Mouse (Mus musculus) embryonic facial prominence, embryonic 10.5 days (tissue): ENCODE results near the gene Hs1bp3. TPM values are rescaled to one million over a fixed set of nuclear protein-coding genes. Genes with fewer than 3 reads are reported as not detected.

Source experiments
- DNase-seq: peaks from one replicate; pipeline ENCODE4 v3.0.0-alpha.2; 2017; ENCODE audit warnings: low spot score
- H3K27ac ChIP-seq: fragments of 300-500 bp; sonication (generic); replicated peaks from 2 replicates; pipeline ENCODE4 v1.5.1; 2016; ENCODE audit warnings: mild to moderate bottlenecking
- H3K27me3 ChIP-seq: fragments of 300-500 bp; sonication (generic); replicated peaks from 2 replicates; pipeline ENCODE4 v1.6.1; 2016; ENCODE audit warnings: low read depth, mild to moderate bottlenecking; ENCODE audit not compliant: poor library complexity, severe bottlenecking
- H3K36me3 ChIP-seq: fragments of 300-500 bp; sonication (generic); replicated peaks from 2 replicates; pipeline ENCODE4 v1.6.1; 2016; ENCODE audit warnings: mild to moderate bottlenecking, moderate library complexity
- H3K4me1 ChIP-seq: fragments of 300-500 bp; sonication (generic); 2 replicates; pipeline ENCODE4 v1.6.1; 2016
- H3K4me3 ChIP-seq: fragments of 300-500 bp; sonication (generic); 2 replicates; pipeline ENCODE4 v1.5.1; 2016; ENCODE audit warnings: mild to moderate bottlenecking, moderate library complexity
- H3K9me3 ChIP-seq: fragments of 300-500 bp; sonication (generic); 2 replicates; pipeline ENCODE4 v1.6.1; 2016; ENCODE audit warnings: mild to moderate bottlenecking
- WGBS: fragments of 180-500 bp; shearing (Covaris S2); methylation state at CpG from one replicate; pipeline ENCODE4 v1.1.7; 2016; 5-methylcytosine and 5-hydroxymethylcytosine counted together
- polyA plus RNA-seq: library from polyadenylated mRNA; unstranded; fragments of >200 nt; fragmentation: Nextera tagmentation; extraction: Ambion mirVana; gene quantifications from 2 replicates; pipeline ENCODE4 v1.2.1, GENCODE M21; 2016

Hs1bp3 gene
- polyA plus RNA-seq, 1 experiment from 2014 or later, result 18.8 TPM

GRCm38 (mm10) chr12:8359418-8360112 lies 46.3 kb downstream of the Hs1bp3 start:
- WGBS, result 92% methylated on average over 3 of the region's 3 CpGs
- H3K36me3 ChIP-seq, result no peaks in the 10 kb centered on the region
- peaks cover 18% of the 10 kb centered on the region for H3K4me1 ChIP-seq
- H3K9me3 ChIP-seq, result no peaks in the 10 kb centered on the region
- DNase-seq, result no peak
- H3K27ac ChIP-seq, result no peak overlapping the region
- H3K27me3 ChIP-seq, result no peaks in the 10 kb centered on the region
- no peak overlapping the region for H3K4me3 ChIP-seq

- no peaks in the 10 kb centered on the region for H3K9me3 ChIP-seq
- 69% methylated on average over 5 of the region's 5 CpGs for WGBS
- no peak overlapping the region for H3K4me3 ChIP-seq
- no peak for DNase-seq
- no peaks in the 10 kb centered on the region for H3K36me3 ChIP-seq
- H3K27me3 ChIP-seq, result no peaks in the 10 kb centered on the region
- H3K4me1 ChIP-seq, result peaks cover 41% of the 10 kb centered on the region
- H3K27ac ChIP-seq, result no peak overlapping the region
Measured at GRCm38 (mm10) chr12:8361866-8362265, 48.6 kb downstream of the Hs1bp3 start.

- no peak overlapping the region for H3K27ac ChIP-seq
- no peak overlapping the region for H3K4me3 ChIP-seq
- no peaks in the 10 kb centered on the region for H3K27me3 ChIP-seq
- H3K4me1 ChIP-seq, result peaks cover 42% of the 10 kb centered on the region
- no peaks in the 10 kb centered on the region for H3K9me3 ChIP-seq
- 86% methylated on average over 7 of the region's 7 CpGs for WGBS
- no peaks in the 10 kb centered on the region for H3K36me3 ChIP-seq
- no peak for DNase-seq
Measured at GRCm38 (mm10) chr12:8362400-8362799, 49.2 kb downstream of the Hs1bp3 start.

GRCm38 (mm10) chr12:8364321-8364838 lies 51.1 kb downstream of the Hs1bp3 start:
- Histone ChIP-seq H3K27ac (peak overlapping the region; percentile 70), H3K27me3 (no peaks in the 10 kb centered on the region), H3K4me1 (peaks cover 38% of the 10 kb centered on the region), H3K36me3 (no peaks in the 10 kb centered on the region), H3K4me3 (no peak overlapping the region), H3K9me3 (no peaks in the 10 kb centered on the region)
- 8% methylated on average over 6 of the region's 6 CpGs for WGBS
- DNase-seq, result peak; percentile 68

- peak overlapping the region; percentile 60 for H3K27ac ChIP-seq
Measured at GRCm38 (mm10) chr12:8365336-8365735, 52.1 kb downstream of the Hs1bp3 start.

GRCm38 (mm10) chr12:8365905-8366576 lies 52.8 kb downstream of the Hs1bp3 start:
- WGBS, result 70% methylated on average over 5 of the region's 5 CpGs
- Histone ChIP-seq H3K27me3 (no peaks in the 10 kb centered on the region), H3K9me3 (no peaks in the 10 kb centered on the region), H3K27ac (no peak overlapping the region; the same call in none of the 2 replicates), H3K4me3 (no peak overlapping the region), H3K36me3 (no peaks in the 10 kb centered on the region), H3K4me1 (peaks cover 38% of the 10 kb centered on the region)
- DNase-seq, result no peak

More at GRCm38 (mm10) chr12:8365336-8365735, 52.1 kb downstream of the Hs1bp3 start:
- WGBS, result 57% methylated on average over 7 of the region's 7 CpGs
- Histone ChIP-seq H3K4me3 (no peak overlapping the region), H3K4me1 (peaks cover 38% of the 10 kb centered on the region), H3K36me3 (no peaks in the 10 kb centered on the region), H3K27me3 (no peaks in the 10 kb centered on the region), H3K9me3 (no peaks in the 10 kb centered on the region)
- DNase-seq, result no peak

- Histone ChIP-seq H3K36me3 (no peaks in the 10 kb centered on the region), H3K4me1 (peaks cover 38% of the 10 kb centered on the region), H3K27ac (no peak overlapping the region; the same call in 1 of the 2 replicates), H3K9me3 (no peaks in the 10 kb centered on the region), H3K4me3 (no peak overlapping the region), H3K27me3 (no peaks in the 10 kb centered on the region)
- whole genome bisulfite sequencing, result 68% methylated on average over 3 of the region's 3 CpGs
- DNase-seq, result no peak
Measured at GRCm38 (mm10) chr12:8366688-8367087, 53.5 kb downstream of the Hs1bp3 start.

- 82% methylated on average over 5 of the region's 5 CpGs for WGBS
- Histone ChIP-seq H3K27ac (no peak overlapping the region), H3K27me3 (no peaks in the 10 kb centered on the region), H3K36me3 (no peaks in the 10 kb centered on the region), H3K4me1 (peaks cover 2% of the 10 kb centered on the region; the same call in 1 of the 2 replicates), H3K9me3 (no peaks in the 10 kb centered on the region), H3K4me3 (no peak overlapping the region)
- DNase-seq, result no peak
Measured at GRCm38 (mm10) chr12:8371746-8372510, 58.7 kb downstream of the Hs1bp3 start.

GRCm38 (mm10) chr12:8372511-8373180 lies 59.4 kb downstream of the Hs1bp3 start:
- DNase-seq, result no peak
- 84% methylated on average over 7 of the region's 7 CpGs for WGBS
- H3K4me3 ChIP-seq, result no peak overlapping the region
- H3K27ac ChIP-seq, result no peak overlapping the region
- H3K36me3 ChIP-seq, result no peaks in the 10 kb centered on the region
- no peaks in the 10 kb centered on the region for H3K27me3 ChIP-seq
- H3K4me1 ChIP-seq, result peaks cover 7% of the 10 kb centered on the region
- no peaks in the 10 kb centered on the region for H3K9me3 ChIP-seq

GRCm38 (mm10) chr12:8373741-8374140 lies 60.5 kb downstream of the Hs1bp3 start:
- DNase-seq, result no peak
- Histone ChIP-seq H3K4me1 (peaks cover 16% of the 10 kb centered on the region), H3K27ac (no peak overlapping the region), H3K27me3 (no peaks in the 10 kb centered on the region), H3K4me3 (no peak overlapping the region), H3K9me3 (no peaks in the 10 kb centered on the region), H3K36me3 (no peaks in the 10 kb centered on the region)
- WGBS, result 82% methylated on average over 5 of the region's 5 CpGs

- H3K27ac ChIP-seq, result peak overlapping the region; percentile 72; the same call in 1 of the 2 replicates
- H3K4me3 ChIP-seq, result no peak overlapping the region
- H3K4me1 ChIP-seq, result peaks cover 29% of the 10 kb centered on the region
- H3K36me3 ChIP-seq, result no peaks in the 10 kb centered on the region
- no peak for DNase-seq
- no peaks in the 10 kb centered on the region for H3K27me3 ChIP-seq
- no peaks in the 10 kb centered on the region for H3K9me3 ChIP-seq
- 82% methylated on average over 1 of the region's 1 CpGs for WGBS
Measured at GRCm38 (mm10) chr12:8377169-8377568, 63.9 kb downstream of the Hs1bp3 start.
